23 mouse cellular contexts compared by ENCODE assay signal in genomic region chr1:12282493-12282892, GRCm38 (mm10).
DNase-seq lines count a peak whose midpoint lies in the region; ATAC-seq and TF ChIP-seq lines count a peak whose summit lies in the region.
"Had no signal": no experiment of that assay in that cellular context is flagged by ENCODE, and none has a peak within 500 bp of the region (broad histone marks: within the 10 kb centered on the region; RNA-seq: fewer than 3 reads in every experiment).

No protein-coding gene starts in this region.

- DNase-seq in forebrain, postnatal 0 days = peak; percentile 5
- peak; percentile 65 for DNase-seq in brain, adult 2 months (ENCODE audit: low read depth, low spot score)
- peak; percentile 32 for DNase-seq in telencephalon, adult 2 months (ENCODE audit: low read depth, low spot score)
- DNase-seq in left cerebral cortex, postnatal 14 days (ENCODE audit: low spot score in 2 of 2) = no peak
- DNase-seq: adrenal gland, adult 8-10 months; adrenal gland, postnatal 14 days; adrenal gland, postnatal 36 days; B cell, adult 2 months; cerebellum, adult 11-12 months; cerebellum, adult 2 months; cerebellum, adult 9-10 months; cerebellum, postnatal 10 days; cerebellum, postnatal 25 days had no signal

- H3K27me3 ChIP-seq in forebrain, postnatal 0 days (ENCODE audit: insufficient read depth, low read length) = no peaks in the 10 kb centered on the region
- H3K27me3 ChIP-seq in forebrain, embryonic 13.5 days = no peaks in the 10 kb centered on the region
- H3K27me3 ChIP-seq: CH12.LX; embryonic facial prominence, embryonic 12.5 days; Patski had no signal

- no peaks in the 10 kb centered on the region for H3K4me1 ChIP-seq in forebrain, postnatal 0 days (ENCODE audit: insufficient read depth)
- H3K4me1 ChIP-seq in forebrain, embryonic 13.5 days = no peaks in the 10 kb centered on the region
- H3K4me1 ChIP-seq: embryonic facial prominence, embryonic 12.5 days had no signal

- intact Hi-C loops in left cerebral cortex, postnatal 14 days (cut with DNase I) = no loop called here

- no peak for TF ChIP-seq CTCF in forebrain, postnatal 0 days (IDR thresholded peaks at IDR 0.05; ENCODE audit: low read depth)

- H3K9me3 ChIP-seq in forebrain, postnatal 0 days (ENCODE audit: low read length) = no peaks in the 10 kb centered on the region
- no peaks in the 10 kb centered on the region for H3K9me3 ChIP-seq in forebrain, embryonic 13.5 days (replicated peaks)
- H3K9me3 ChIP-seq: embryonic facial prominence, embryonic 10.5 days; embryonic facial prominence, embryonic 12.5 days; G1E had no signal

- ATAC-seq in forebrain, postnatal 0 days = peak; percentile 47; the same call in 1 of the 2 replicates
- no peak for ATAC-seq in forebrain, embryonic 13.5 days
- ATAC-seq: activated CD4-positive, CD25-positive, alpha-beta regulatory T cell, adult 4 months; CD4-positive, CD25-positive, alpha-beta regulatory T cell, adult 4 months; forebrain, embryonic 14.5 days; forebrain, embryonic 16.5 days; Patski had no signal

- H3K4me3 ChIP-seq in forebrain, postnatal 0 days (ENCODE audit: low read depth, low read length) = no peak overlapping the region
- no peak overlapping the region for H3K4me3 ChIP-seq in forebrain, embryonic 13.5 days
- H3K4me3 ChIP-seq: embryonic facial prominence, embryonic 10.5 days; embryonic facial prominence, embryonic 12.5 days had no signal

- no peak overlapping the region for H3K4me2 ChIP-seq in forebrain, postnatal 0 days (ENCODE audit: low read depth)
- no peak overlapping the region for H3K4me2 ChIP-seq in forebrain, embryonic 13.5 days
- H3K4me2 ChIP-seq: embryonic facial prominence, embryonic 12.5 days had no signal

- H3K9ac ChIP-seq in forebrain, postnatal 0 days = no peak overlapping the region
- H3K9ac ChIP-seq in forebrain, embryonic 13.5 days = no peak overlapping the region
- H3K9ac ChIP-seq: embryonic facial prominence, embryonic 12.5 days had no signal

- no peaks in the 10 kb centered on the region for H3K36me3 ChIP-seq in forebrain, postnatal 0 days (ENCODE audit: insufficient read depth)
- no peaks in the 10 kb centered on the region for H3K36me3 ChIP-seq in forebrain, embryonic 13.5 days (ENCODE audit: poor library complexity, severe bottlenecking)
- H3K36me3 ChIP-seq: embryonic facial prominence, embryonic 10.5 days; embryonic facial prominence, embryonic 12.5 days; G1E had no signal

- H3K27ac ChIP-seq in forebrain, postnatal 0 days (ENCODE audit: low read depth, low read length) = no peak overlapping the region
- H3K27ac ChIP-seq in forebrain, embryonic 13.5 days = no peak overlapping the region
- H3K27ac ChIP-seq: embryonic facial prominence, embryonic 10.5 days; embryonic facial prominence, embryonic 12.5 days had no signal

- 72% methylated on average over 4 of the region's 4 CpGs for WGBS in forebrain, postnatal 0 days
- WGBS in forebrain, embryonic 13.5 days = 93% methylated on average over 4 of the region's 4 CpGs

Comparison
In these comparisons a context has a peak if more than half of its experiments do, and no peak if none do; other contexts are left out.
1. DNase-seq: peak in forebrain, postnatal 0 days (single experiment), brain, adult 2 months (single experiment) and telencephalon, adult 2 months (single experiment); none in left cerebral cortex, postnatal 14 days (0 of 2).